Mouse (Mus musculus): ENCODE data around the gene Lpar4. TPM values are rescaled to one million over a fixed set of nuclear protein-coding genes. Genes with fewer than 3 reads are reported as not detected.
A peak's percentile ranks its signal among the peaks of the same experiment; 100 is the strongest.

Lpar4 gene
- polyA plus RNA-seq (2016; fragmentation: Nextera tagmentation; extraction: Ambion mirVana) = 33.7 and 34.3 TPM in 2 replicates

DNA sequence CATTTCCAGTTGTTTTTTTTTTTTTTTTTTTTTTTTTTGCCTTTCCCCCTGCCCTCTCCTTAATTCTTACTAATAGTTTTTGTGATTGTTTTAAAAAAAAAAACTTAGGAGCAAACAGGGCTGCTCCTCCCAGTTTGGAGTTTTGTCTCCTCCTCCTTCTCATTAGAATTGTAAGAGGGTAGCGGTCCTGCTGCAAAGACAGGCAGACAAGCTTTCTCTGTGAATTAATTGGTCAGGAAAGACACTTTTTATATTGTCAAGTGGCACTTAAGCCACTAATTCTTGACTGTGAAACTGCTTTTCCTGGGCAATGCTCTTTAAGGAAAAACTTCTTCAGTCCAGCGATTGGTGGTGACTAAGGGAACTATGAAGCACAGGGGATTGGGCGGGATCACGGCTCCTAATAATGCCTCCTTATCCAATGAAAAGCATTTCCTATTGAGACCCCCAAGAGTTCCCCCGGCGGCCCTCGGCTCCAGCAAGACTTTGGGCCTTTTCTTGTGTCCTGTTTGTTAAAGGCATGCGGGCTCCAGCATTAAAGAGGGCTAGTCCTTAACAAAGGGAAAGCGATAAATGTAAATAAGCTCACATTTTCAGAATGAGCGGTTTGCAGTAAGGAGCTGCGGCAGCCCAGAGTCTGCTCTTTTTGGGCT lies at the start of gene Lpar4:
Lpar4 (plus strand) TSS at position 451 of the 653 bp plus-strand sequence.
- Histone ChIP-seq H3K9me3 (no peaks in the 10 kb centered on the region), H3K4me3 (replicated peaks) (peak within 1 kb of the TSS; percentile 45), H3K27me3 (0 out of 2 replicates have a peak, but pooled peaks cover 4% of the 10 kb centered on the region), H3K9ac (replicated peaks) (peak within 1 kb of the TSS; percentile 50; the same call in 1 of the 2 replicates), H3K4me1 (replicated peaks) (no peaks in the 10 kb centered on the region), H3K27ac (peak within 1 kb of the TSS; percentile 82), H3K36me3 (no peaks in the 10 kb centered on the region; the same call in 1 of the 2 replicates), H3K4me2 (peak within 1 kb of the TSS; percentile 55)
- peak; percentile 92 for ATAC-seq (ENCODE audit: insufficient number of reproducible peaks, insufficient read depth, low FRiP score, low TSS enrichment, low read depth)
- WGBS = 7% methylated on average over 11 of the region's 11 CpGs

DNA sequence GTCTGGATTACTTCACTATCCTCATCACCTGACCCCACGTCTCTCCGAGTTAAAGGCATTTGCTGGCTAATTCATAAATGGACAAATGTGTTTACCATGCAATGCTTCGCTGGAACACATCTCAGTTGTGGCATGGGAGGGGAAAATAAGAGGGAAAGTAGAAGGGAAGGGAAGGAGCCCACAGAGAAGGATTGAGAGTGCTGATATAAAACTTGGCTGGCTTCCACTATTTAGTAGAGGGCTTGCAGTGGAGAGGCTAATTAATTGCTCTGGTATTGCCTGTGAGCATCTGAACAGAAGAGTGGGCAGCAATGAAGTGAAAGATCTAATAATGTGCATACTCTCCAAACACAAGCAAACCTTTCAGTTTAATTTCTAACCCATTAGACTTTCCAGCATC lies 49.0 kb upstream of the Lpar4 start:
- H3K4me2 ChIP-seq = no peak overlapping the region
- H3K36me3 ChIP-seq = no peaks in the 10 kb centered on the region
- H3K9ac ChIP-seq (replicated peaks) = no peak overlapping the region
- 45% methylated on average over 3 of the region's 3 CpGs for WGBS
- no peak for ATAC-seq (ENCODE audit: insufficient number of reproducible peaks, insufficient read depth, low FRiP score, low TSS enrichment, low read depth)
- no peaks in the 10 kb centered on the region for H3K9me3 ChIP-seq
- H3K27ac ChIP-seq = 0 out of 2 replicates have a peak overlapping the region, but pooled peaks have one; percentile 17
- H3K4me3 ChIP-seq (replicated peaks) = no peak overlapping the region
- H3K27me3 ChIP-seq = peaks cover 4% of the 10 kb centered on the region; the same call in 1 of the 2 replicates
- no peaks in the 10 kb centered on the region for H3K4me1 ChIP-seq (replicated peaks)

GRCm38 (mm10) chrX:106871894-106872293 lies 48.5 kb upstream of the Lpar4 start:
- H3K9ac ChIP-seq (replicated peaks) = no peak overlapping the region
- no peak overlapping the region for H3K4me3 ChIP-seq (replicated peaks)
- H3K4me1 ChIP-seq (replicated peaks) = no peaks in the 10 kb centered on the region
- H3K36me3 ChIP-seq = no peaks in the 10 kb centered on the region
- no peak overlapping the region for H3K4me2 ChIP-seq
- ATAC-seq (ENCODE audit: insufficient number of reproducible peaks, insufficient read depth, low FRiP score, low TSS enrichment, low read depth) = no peak
- WGBS = 20% methylated on average over 3 of the region's 3 CpGs
- no peaks in the 10 kb centered on the region for H3K9me3 ChIP-seq
- H3K27ac ChIP-seq = 0 out of 2 replicates have a peak overlapping the region, but pooled peaks have one; percentile 17
- H3K27me3 ChIP-seq = peaks cover 4% of the 10 kb centered on the region; the same call in 1 of the 2 replicates

DNA sequence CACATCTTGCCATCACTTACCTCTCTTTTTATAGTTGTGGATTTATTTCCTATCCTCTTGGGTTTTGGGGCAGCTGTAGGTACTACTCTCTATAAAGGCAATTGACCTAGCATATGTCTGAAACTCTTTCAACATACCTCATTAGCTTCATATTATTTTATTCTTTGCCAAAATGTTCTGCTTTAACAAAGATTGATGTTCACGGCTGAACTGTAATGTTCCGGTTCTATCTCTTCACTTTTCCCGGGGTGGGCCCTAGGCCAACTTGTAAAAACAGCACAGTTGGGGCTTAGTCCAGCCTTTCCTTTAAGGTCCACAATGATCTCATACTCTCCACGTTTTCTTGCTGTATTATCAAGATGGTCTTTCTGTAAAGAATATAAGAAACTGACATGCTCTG lies 48.1 kb upstream of the Lpar4 start:
- Histone ChIP-seq H3K9ac (replicated peaks) (no peak overlapping the region), H3K4me2 (no peak overlapping the region), H3K9me3 (no peaks in the 10 kb centered on the region), H3K4me3 (replicated peaks) (no peak overlapping the region), H3K27me3 (peaks cover 4% of the 10 kb centered on the region; the same call in 1 of the 2 replicates), H3K36me3 (no peaks in the 10 kb centered on the region), H3K4me1 (replicated peaks) (no peaks in the 10 kb centered on the region), H3K27ac (no peak overlapping the region)
- 45% methylated on average over 4 of the region's 4 CpGs for WGBS
- ATAC-seq (ENCODE audit: insufficient number of reproducible peaks, insufficient read depth, low FRiP score, low TSS enrichment, low read depth) = no peak

DNA sequence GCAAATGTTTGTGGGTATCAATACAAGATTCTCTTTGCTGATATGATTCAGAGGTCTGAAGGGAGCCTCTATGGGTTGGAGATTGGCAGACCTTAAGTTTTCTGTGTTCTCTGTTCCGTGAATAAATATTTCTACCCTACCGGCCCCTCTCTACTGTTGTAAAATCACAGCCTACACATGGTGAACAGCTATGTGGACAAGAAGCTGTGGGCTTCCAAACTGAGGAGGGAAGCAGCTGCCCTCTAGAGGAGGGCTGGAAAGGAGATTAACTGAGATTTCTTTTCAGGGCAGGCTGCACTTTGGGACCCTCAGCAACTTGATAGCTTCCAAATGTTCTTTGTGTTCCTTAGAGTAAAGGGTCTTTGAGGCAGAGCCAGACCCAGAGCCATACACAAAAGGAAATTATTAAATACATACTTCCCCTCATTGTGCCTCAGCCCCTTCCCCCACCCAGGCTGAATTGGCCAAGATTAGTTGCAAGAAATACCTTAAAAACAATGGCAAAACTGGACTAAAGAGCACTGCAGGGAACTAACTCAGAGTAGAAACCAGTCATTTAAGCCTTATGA lies 22.6 kb upstream of the Lpar4 start:
- Histone ChIP-seq H3K27ac (peak overlapping the region; percentile 72), H3K27me3 (no peaks in the 10 kb centered on the region)

DNA sequence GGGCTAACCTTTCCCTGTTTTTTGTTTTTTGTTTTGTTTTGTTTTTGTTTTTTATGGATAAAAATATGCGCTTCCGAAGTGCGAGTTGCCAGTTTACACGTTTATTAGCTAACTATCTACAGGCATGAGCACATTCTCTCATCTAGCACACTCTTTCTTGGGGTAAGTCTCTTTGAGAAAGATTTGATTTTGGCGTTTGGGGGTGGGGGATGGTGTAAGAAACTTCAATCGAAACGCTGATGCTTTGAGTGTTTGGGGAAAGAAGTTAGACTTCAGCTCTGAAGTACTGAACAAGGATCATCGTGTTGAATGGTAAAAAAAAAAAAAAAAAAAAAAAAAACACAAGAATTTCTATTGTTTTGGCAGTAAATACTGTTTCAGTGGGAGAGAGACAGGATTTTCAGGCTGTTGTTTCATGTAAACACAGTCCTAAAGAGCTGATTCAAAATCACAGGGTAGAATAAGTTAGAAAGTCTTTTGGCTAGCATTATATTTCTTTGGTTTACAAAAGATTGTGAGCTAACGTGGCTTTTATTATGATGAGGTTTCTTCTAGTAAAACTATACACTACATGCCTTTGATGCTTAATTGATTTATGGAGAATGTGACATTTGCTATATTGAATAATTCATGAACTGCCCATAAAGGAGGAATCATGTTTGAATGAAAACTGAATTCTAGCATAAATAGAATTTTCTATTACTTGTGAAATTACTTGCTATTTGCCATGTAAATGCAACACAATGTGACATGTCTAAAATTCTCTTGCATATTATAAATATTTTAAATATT lies 599 bp downstream of the Lpar4 start:
- Histone ChIP-seq H3K9ac (replicated peaks) (peak overlapping the region; percentile 50; the same call in 1 of the 2 replicates), H3K27me3 (0 out of 2 replicates have a peak, but pooled peaks cover 4% of the 10 kb centered on the region), H3K36me3 (no peaks in the 10 kb centered on the region; the same call in 1 of the 2 replicates), H3K4me2 (peak overlapping the region; percentile 55), H3K27ac (peak overlapping the region; percentile 82), H3K4me3 (replicated peaks) (peak overlapping the region; percentile 45), H3K4me1 (replicated peaks) (no peaks in the 10 kb centered on the region), H3K9me3 (no peaks in the 10 kb centered on the region)
- no peak for ATAC-seq (ENCODE audit: insufficient number of reproducible peaks, insufficient read depth, low FRiP score, low TSS enrichment, low read depth)
- 10% methylated on average over 9 of the region's 9 CpGs for WGBS

More for the DNA sequence above, 22.6 kb upstream of the Lpar4 start:
- Histone ChIP-seq H3K9me3 (no peaks in the 10 kb centered on the region; the same call in 1 of the 2 replicates), H3K4me1 (replicated peaks) (no peaks in the 10 kb centered on the region), H3K36me3 (no peaks in the 10 kb centered on the region), H3K4me2 (no peak overlapping the region), H3K4me3 (replicated peaks) (no peak overlapping the region), H3K9ac (replicated peaks) (no peak overlapping the region)
- WGBS = 49% methylated on average over 2 of the region's 2 CpGs
- ATAC-seq (ENCODE audit: insufficient number of reproducible peaks, insufficient read depth, low FRiP score, low TSS enrichment, low read depth) = peak; percentile 84

DNA sequence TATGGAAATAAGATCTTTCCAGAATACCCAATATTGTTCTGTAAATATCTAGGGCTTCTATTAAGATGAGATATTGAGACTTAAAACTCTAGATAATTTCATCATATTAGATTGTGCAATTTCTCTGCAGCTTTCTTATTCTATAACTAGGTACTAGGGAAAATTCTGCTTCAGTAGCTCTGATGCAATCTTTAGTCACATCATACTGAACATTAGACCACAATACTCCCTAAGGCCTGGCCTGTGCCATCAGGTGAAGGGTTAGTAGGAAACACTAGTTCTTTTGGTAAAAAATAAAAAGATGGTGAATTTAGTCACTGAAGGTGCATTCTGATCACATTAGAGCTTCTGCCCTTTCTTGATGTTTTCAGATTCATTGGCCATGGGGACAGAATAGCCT lies 4.1 kb downstream of the Lpar4 start:
- H3K9me3 ChIP-seq = no peaks in the 10 kb centered on the region
- H3K9ac ChIP-seq (replicated peaks) = no peak overlapping the region
- H3K4me2 ChIP-seq = no peak overlapping the region
- no peak overlapping the region for H3K4me3 ChIP-seq (replicated peaks)
- ATAC-seq (ENCODE audit: insufficient number of reproducible peaks, insufficient read depth, low FRiP score, low TSS enrichment, low read depth) = no peak
- 0 out of 2 replicates have a peak, but pooled peaks cover 4% of the 10 kb centered on the region for H3K27me3 ChIP-seq
- H3K4me1 ChIP-seq (replicated peaks) = no peaks in the 10 kb centered on the region
- no peak overlapping the region for H3K27ac ChIP-seq
- H3K36me3 ChIP-seq = no peaks in the 10 kb centered on the region; the same call in 1 of the 2 replicates

GRCm38 (mm10) chrX:106939326-106939725 lies 18.9 kb downstream of the Lpar4 start:
- no peak for ATAC-seq (ENCODE audit: insufficient number of reproducible peaks, insufficient read depth, low FRiP score, low TSS enrichment, low read depth)
- no peaks in the 10 kb centered on the region for H3K9me3 ChIP-seq
- H3K27ac ChIP-seq = peak overlapping the region; percentile 53; the same call in 1 of the 2 replicates
- H3K4me1 ChIP-seq (replicated peaks) = no peaks in the 10 kb centered on the region
- H3K27me3 ChIP-seq = no peaks in the 10 kb centered on the region
- no peaks in the 10 kb centered on the region for H3K36me3 ChIP-seq
- no peak overlapping the region for H3K9ac ChIP-seq (replicated peaks)
- no peak overlapping the region for H3K4me3 ChIP-seq (replicated peaks)
- 73% methylated on average over 3 of the region's 3 CpGs for WGBS
- H3K4me2 ChIP-seq = no peak overlapping the region

DNA sequence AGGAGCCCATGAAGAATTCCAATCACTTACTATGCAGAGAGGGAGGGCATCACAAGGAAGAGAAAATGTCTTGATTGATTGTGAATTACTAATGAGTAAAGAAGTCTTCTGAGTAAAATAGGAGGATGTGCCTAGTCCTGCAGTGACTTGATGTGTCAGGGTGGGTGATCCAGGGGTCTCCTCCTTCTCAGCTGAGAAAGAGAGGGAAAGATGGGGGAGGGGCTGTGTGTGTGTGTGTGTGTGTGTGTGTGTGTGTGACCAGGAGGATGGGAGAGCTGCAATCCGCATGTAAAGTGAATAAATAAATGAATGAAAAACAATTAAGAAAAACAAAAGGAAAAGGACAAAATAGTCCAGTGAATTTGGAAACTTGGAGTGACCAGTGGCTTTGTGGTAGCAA lies 30.1 kb downstream of the Lpar4 start:
- Histone ChIP-seq H3K27me3 (no peaks in the 10 kb centered on the region), H3K36me3 (no peaks in the 10 kb centered on the region), H3K9me3 (no peaks in the 10 kb centered on the region), H3K9ac (replicated peaks) (no peak overlapping the region), H3K4me3 (replicated peaks) (no peak overlapping the region), H3K4me1 (replicated peaks) (no peaks in the 10 kb centered on the region), H3K27ac (no peak overlapping the region), H3K4me2 (no peak overlapping the region)
- 80% methylated on average over 1 of the region's 1 CpGs for WGBS
- no peak for ATAC-seq (ENCODE audit: insufficient number of reproducible peaks, insufficient read depth, low FRiP score, low TSS enrichment, low read depth)

DNA sequence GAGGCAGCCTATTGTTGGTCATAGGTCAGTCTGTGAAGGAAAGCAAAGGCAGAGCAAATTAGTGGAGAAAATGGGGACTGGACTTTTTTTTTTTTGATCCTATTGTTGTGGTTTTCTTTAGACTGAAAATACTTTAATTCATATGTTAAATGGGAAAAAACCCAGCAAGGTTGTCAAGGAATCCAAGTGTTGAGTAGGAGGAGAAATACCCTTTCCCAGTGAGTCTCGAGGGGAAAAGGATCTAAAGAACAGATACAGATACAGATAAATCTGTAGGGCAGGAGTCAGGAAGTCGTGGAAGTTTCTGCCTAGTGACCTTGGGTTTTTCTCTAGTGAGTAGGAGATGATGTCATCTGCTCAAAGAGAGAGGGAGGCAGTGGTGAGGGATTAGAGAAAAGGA lies 30.6 kb downstream of the Lpar4 start:
- Histone ChIP-seq H3K27me3 (no peaks in the 10 kb centered on the region), H3K27ac (no peak overlapping the region), H3K4me2 (no peak overlapping the region), H3K9me3 (no peaks in the 10 kb centered on the region), H3K9ac (replicated peaks) (no peak overlapping the region), H3K4me1 (replicated peaks) (no peaks in the 10 kb centered on the region), H3K36me3 (no peaks in the 10 kb centered on the region), H3K4me3 (replicated peaks) (no peak overlapping the region)
- no peak for ATAC-seq (ENCODE audit: insufficient number of reproducible peaks, insufficient read depth, low FRiP score, low TSS enrichment, low read depth)
- WGBS = 32% methylated on average over 2 of the region's 2 CpGs

- H3K9me3 ChIP-seq = no peaks in the 10 kb centered on the region
- 68% methylated on average over 1 of the region's 1 CpGs for WGBS
- no peak overlapping the region for H3K4me2 ChIP-seq
- H3K9ac ChIP-seq (replicated peaks) = no peak overlapping the region
- no peak overlapping the region for H3K27ac ChIP-seq
- H3K4me3 ChIP-seq (replicated peaks) = no peak overlapping the region
- no peaks in the 10 kb centered on the region for H3K36me3 ChIP-seq
- H3K27me3 ChIP-seq = no peaks in the 10 kb centered on the region
- H3K4me1 ChIP-seq (replicated peaks) = no peaks in the 10 kb centered on the region
- no peak for ATAC-seq (ENCODE audit: insufficient number of reproducible peaks, insufficient read depth, low FRiP score, low TSS enrichment, low read depth)
Measured at GRCm38 (mm10) chrX:106953840-106954239, 33.4 kb downstream of the Lpar4 start.

Data from limb, embryonic 12.5 days (tissue).